Mouse (Mus musculus) hindbrain, embryonic 14.5 days (tissue): Measurements from ENCODE around the gene Veph1. TPM values are rescaled to one million over a fixed set of nuclear protein-coding genes. Genes with fewer than 3 reads are reported as not detected.

ENCODE experiments used
- ATAC-seq: fragments of 200-750 bp; cut with Nextera tagmentation; 2 replicates; pipeline ENCODE4 v1.8.0; 2017; ENCODE audit warnings: moderate number of reproducible peaks, mild to moderate bottlenecking, moderate TSS enrichment, moderate library complexity; ENCODE audit not compliant: low FRiP score
- DNase-seq: peaks from one replicate; pipeline ENCODE4 v3.0.0-alpha.2; 2015; ENCODE audit warnings: low spot score
- H3K27ac ChIP-seq: fragments of 300-500 bp; sonication (generic); 2 replicates; pipeline ENCODE4 v1.5.1; 2014; ENCODE audit warnings: mild to moderate bottlenecking, moderate library complexity
- H3K27me3 ChIP-seq: fragments of 300-500 bp; sonication (generic); 2 replicates; pipeline ENCODE4 v1.6.1; 2014; ENCODE audit warnings: mild to moderate bottlenecking, low read length, mixed read lengths; ENCODE audit not compliant: control insufficient read depth, insufficient read depth
- H3K36me3 ChIP-seq: fragments of 300-500 bp; sonication (generic); replicated peaks from 2 replicates; pipeline ENCODE4 v1.6.1; 2014; ENCODE audit not compliant: control insufficient read depth, insufficient read depth
- H3K4me1 ChIP-seq: fragments of 300-500 bp; sonication (generic); replicated peaks from 2 replicates; pipeline ENCODE4 v1.6.1; 2014; ENCODE audit warnings: antibody characterized with exemption, low read length, mixed read lengths; ENCODE audit not compliant: control insufficient read depth, insufficient read depth
- H3K4me2 ChIP-seq: fragments of 300-500 bp; sonication (generic); replicated peaks from 2 replicates; pipeline ENCODE4 v1.6.1; 2014; ENCODE audit warnings: mild to moderate bottlenecking, moderate library complexity
- H3K4me3 ChIP-seq: fragments of 300-500 bp; sonication (generic); replicated peaks from 2 replicates; pipeline ENCODE4 v1.5.1; 2014; ENCODE audit warnings: mild to moderate bottlenecking, low read length
- H3K9ac ChIP-seq: fragments of 300-500 bp; sonication (generic); 2 replicates; pipeline ENCODE4 v1.6.1; 2014
- H3K9me3 ChIP-seq: fragments of 300-500 bp; sonication (generic); 2 replicates; pipeline ENCODE4 v1.6.1; 2016; ENCODE audit warnings: low read length; ENCODE audit not compliant: control insufficient read depth
- WGBS: fragments of 180-500 bp; shearing (Covaris S2); extraction: QIAGEN DNeasy Blood & Tissue Kit; methylation state at CpG from one replicate; pipeline ENCODE4 v1.1.7; 2014; 5-methylcytosine and 5-hydroxymethylcytosine counted together
- polyA plus RNA-seq: library from polyadenylated mRNA; unstranded; fragments of >200 nt; fragmentation: Nextera tagmentation; extraction: Ambion mirVana; gene quantifications from 2 replicates; pipeline ENCODE4 v1.2.1, GENCODE M21; 2014

The Veph1 gene
- polyA plus RNA-seq, 1 experiment from 2014 or later: 2.7 TPM

DNA sequence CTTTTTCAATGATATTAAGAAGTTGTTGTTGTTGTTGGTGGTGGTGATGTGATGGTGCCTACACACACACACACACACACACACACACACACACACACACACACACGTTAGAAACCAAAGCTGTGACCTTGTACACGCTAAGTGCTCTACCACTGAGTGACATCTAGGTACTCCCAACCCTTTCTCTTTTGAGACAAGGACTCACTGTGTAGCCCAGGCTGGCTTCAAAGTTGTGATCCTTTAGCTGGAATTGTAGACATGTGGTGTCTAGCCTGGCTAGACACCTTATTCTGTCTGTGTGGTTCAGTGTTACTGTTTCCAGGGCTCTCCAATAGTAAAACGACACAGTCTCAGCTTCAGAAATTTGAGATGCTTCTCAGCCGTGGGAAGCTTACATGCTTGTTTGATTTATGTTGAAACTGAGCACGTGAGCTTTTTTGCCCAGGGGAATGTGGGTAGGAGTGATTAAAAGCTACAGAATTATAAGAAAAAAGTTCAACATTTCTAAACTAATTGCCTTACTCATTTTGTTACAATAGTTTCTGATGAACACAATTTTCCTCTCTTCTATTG, 272.3 kb downstream of the Veph1 start:
- Histone ChIP-seq H3K36me3 (no peaks in the 10 kb centered on the region), H3K9me3 (no peaks in the 10 kb centered on the region), H3K4me1 (no peaks in the 10 kb centered on the region), H3K27me3 (no peaks in the 10 kb centered on the region), H3K4me2 (no peak overlapping the region), H3K4me3 (no peak overlapping the region), H3K9ac (no peak overlapping the region), H3K27ac (no peak overlapping the region)
- DNase-seq (no peak), ATAC-seq (no peak)
- 77% methylated on average over 5 of the region's 5 CpGs for WGBS

DNA sequence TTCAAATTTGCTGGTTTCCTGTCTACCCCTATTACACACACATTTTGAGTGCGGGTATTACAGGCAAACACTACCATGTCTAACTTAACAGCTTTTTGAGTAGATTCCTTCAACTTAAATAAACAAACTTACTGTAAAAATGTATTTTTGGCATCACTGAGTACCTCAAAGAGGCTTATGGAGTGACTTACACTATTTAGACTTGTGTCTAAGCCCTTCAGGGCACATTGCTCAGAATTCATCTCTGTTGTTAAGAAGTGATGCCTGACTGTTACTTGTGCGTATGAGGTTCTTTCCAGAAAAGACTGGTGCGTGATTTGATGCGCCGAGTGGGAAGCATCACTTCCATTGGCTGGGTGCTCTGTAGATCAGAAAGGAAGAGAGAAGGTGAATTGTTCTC, 277.5 kb downstream of the Veph1 start:
- no peaks in the 10 kb centered on the region for H3K4me1 ChIP-seq
- no peaks in the 10 kb centered on the region for H3K9me3 ChIP-seq
- no peak for DNase-seq
- 95% methylated on average over 5 of the region's 5 CpGs for WGBS
- no peak overlapping the region for H3K4me3 ChIP-seq
- no peak for ATAC-seq
- H3K36me3 ChIP-seq: no peaks in the 10 kb centered on the region
- H3K27me3 ChIP-seq: no peaks in the 10 kb centered on the region
- H3K27ac ChIP-seq: no peak overlapping the region
- no peak overlapping the region for H3K9ac ChIP-seq
- H3K4me2 ChIP-seq: no peak overlapping the region

DNA sequence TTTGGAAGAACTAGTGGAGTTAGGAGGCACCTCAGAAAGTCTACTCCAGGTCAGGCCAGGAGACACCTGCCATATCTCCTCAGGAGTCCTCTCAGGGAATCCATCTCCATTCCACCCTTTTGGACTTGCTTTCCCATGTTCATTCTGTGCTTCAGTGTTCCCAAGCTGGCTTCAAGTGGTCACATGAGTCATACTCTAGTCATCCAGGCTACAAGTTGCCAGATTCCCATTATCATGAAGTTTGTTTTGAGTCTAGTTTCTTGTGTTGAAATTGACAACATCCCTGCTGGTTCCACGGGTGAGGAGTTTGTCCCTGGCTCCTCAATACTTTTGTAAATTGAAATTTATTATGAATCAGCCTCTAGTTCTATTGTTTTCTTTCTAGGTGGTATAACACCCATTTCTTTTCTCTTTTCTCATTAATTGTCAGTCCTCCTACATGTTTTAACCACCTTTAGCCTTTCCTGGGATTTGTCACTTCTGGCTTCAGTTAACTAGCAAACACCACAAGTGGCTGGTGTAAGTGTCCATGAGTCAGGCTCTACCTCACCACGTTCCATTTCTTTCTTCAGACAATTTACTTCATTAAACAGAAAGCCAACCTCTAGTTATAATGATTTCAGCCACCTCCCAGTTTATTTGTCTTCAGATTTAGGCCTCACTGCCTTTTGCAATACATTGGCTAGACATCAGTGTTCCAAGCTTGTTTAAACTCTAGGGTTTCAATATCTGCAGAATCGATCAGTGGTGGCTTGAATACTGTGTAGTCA, 288.8 kb downstream of the Veph1 start:
- H3K4me2 ChIP-seq: no peak overlapping the region
- DNase-seq (no peak), ATAC-seq (no peak)
- no peak overlapping the region for H3K4me3 ChIP-seq
- no peaks in the 10 kb centered on the region for H3K36me3 ChIP-seq
- H3K9ac ChIP-seq: no peak overlapping the region
- H3K27ac ChIP-seq: no peak overlapping the region
- H3K27me3 ChIP-seq: no peaks in the 10 kb centered on the region
- H3K9me3 ChIP-seq: no peaks in the 10 kb centered on the region
- H3K4me1 ChIP-seq: no peaks in the 10 kb centered on the region
- 88% methylated on average over 3 of the region's 3 CpGs for WGBS

DNA sequence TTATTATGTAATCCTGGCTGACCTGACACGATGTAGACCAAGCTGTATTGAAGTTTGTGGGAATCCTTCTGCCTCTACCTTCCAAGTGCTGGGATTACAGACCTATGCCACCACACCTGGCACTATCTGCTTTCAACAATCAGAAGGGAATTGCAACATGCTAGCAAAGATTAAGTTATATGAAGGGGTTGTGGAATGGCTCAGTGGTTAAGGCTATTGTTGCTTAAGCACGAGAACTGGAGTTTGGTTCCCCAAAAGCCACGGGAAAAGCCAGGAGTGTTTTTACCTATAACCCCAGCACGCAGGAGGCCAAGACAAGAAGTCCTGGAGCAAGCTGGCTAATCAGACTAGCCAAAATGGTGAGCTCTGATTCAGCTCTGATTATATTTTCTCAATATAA, 291.6 kb downstream of the Veph1 start:
- Histone ChIP-seq H3K9ac (no peak overlapping the region), H3K27me3 (no peaks in the 10 kb centered on the region), H3K9me3 (no peaks in the 10 kb centered on the region), H3K4me3 (no peak overlapping the region), H3K4me1 (no peaks in the 10 kb centered on the region), H3K4me2 (no peak overlapping the region), H3K27ac (no peak overlapping the region), H3K36me3 (no peaks in the 10 kb centered on the region)
- no peak for ATAC-seq
- 82% methylated on average over 4 of the region's 4 CpGs for WGBS
- no peak for DNase-seq

DNA sequence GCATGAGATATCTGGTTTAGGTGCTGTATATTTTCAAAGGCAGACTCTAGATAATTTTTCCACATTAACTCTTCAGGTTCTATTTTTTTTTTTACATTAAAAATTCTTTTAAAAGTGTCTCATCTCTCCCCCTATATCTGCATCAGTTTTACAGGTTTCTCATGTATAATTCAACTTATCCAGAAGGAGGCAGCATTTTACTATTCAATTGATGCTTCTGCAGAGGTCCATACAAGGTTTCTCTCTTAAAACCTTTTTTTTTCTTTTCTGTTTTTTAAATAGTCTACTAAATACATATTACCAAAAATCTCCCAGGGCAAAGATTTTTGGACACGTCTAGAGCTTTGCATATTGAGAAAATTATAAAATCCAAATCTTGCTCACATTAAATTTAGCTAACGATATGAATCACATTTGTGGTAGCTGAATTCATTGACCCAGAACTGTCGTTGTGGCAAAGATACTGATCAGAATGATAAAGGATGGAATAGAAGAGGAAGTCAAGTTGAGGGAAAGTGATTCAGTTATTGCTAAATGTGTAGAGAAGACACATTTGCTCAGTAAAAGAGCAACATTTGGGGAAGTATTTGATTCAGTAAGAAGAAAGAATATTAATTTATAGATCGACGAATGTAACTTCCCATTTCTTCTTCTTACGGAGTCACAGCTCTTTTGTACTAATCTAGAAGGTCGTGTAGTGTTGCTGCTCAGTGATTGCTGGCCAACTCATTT, 292.3 kb downstream of the Veph1 start:
- no peaks in the 10 kb centered on the region for H3K4me1 ChIP-seq
- H3K4me3 ChIP-seq: no peak overlapping the region
- 63% methylated on average over 7 of the region's 7 CpGs for WGBS
- no peak overlapping the region for H3K9ac ChIP-seq
- no peaks in the 10 kb centered on the region for H3K9me3 ChIP-seq
- no peaks in the 10 kb centered on the region for H3K36me3 ChIP-seq
- DNase-seq (peak; percentile 63), ATAC-seq (no peak)
- no peak overlapping the region for H3K4me2 ChIP-seq
- H3K27me3 ChIP-seq: no peaks in the 10 kb centered on the region
- H3K27ac ChIP-seq: no peak overlapping the region

Other genes with a start within 250 kb of the Veph1 start
- gene Ptx3, start 76.9 kb downstream of the Veph1 start, polyA plus RNA-seq: 2.1 and 3.6 TPM in 2 replicates